Mouse (Mus musculus) midbrain, embryonic 14.5 days (tissue): Measurements from ENCODE around the gene Prrx2. TPM values are rescaled to one million over a fixed set of nuclear protein-coding genes. Genes with fewer than 3 reads are reported as not detected.
A peak's percentile ranks its signal among the peaks of the same experiment; 100 is the strongest.

ENCODE experiments used
- ATAC-seq: fragments of 200-750 bp; cut with Nextera tagmentation; 2 replicates; pipeline ENCODE4 v1.8.0; 2017; ENCODE audit warnings: moderate number of reproducible peaks, moderate library complexity; ENCODE audit not compliant: low FRiP score, low TSS enrichment
- DNase-seq: peaks from one replicate; pipeline ENCODE4 v3.0.0-alpha.2; 2015
- H3K27ac ChIP-seq: fragments of 300-500 bp; sonication (generic); replicated peaks from 2 replicates; pipeline ENCODE4 v1.5.1; 2014; ENCODE audit warnings: mild to moderate bottlenecking, low read depth, low read length, moderate library complexity
- H3K27me3 ChIP-seq: fragments of 300-500 bp; sonication (generic); 2 replicates; pipeline ENCODE4 v1.6.1; 2014; ENCODE audit warnings: low read length, control low read depth, mixed read lengths; ENCODE audit not compliant: control insufficient read depth, insufficient read depth
- H3K36me3 ChIP-seq: fragments of 300-500 bp; sonication (generic); 2 replicates; pipeline ENCODE4 v1.6.1; 2014; ENCODE audit warnings: low read length, control low read depth; ENCODE audit not compliant: control insufficient read depth, insufficient read depth
- H3K4me1 ChIP-seq: fragments of 300-500 bp; sonication (generic); 2 replicates; pipeline ENCODE4 v1.6.1; 2014; ENCODE audit warnings: mild to moderate bottlenecking, antibody characterized with exemption, low read length, control low read depth; ENCODE audit not compliant: control insufficient read depth, insufficient read depth
- H3K4me2 ChIP-seq: fragments of 300-500 bp; sonication (generic); 2 replicates; pipeline ENCODE4 v1.6.1; 2014; ENCODE audit warnings: mild to moderate bottlenecking, low read length, moderate library complexity
- H3K4me3 ChIP-seq: fragments of 300-500 bp; sonication (generic); replicated peaks from 2 replicates; pipeline ENCODE4 v1.5.1; 2014; ENCODE audit warnings: low read depth, low read length
- H3K9ac ChIP-seq: fragments of 300-500 bp; sonication (generic); replicated peaks from 2 replicates; pipeline ENCODE4 v1.6.1; 2014; ENCODE audit warnings: mild to moderate bottlenecking, low read length, moderate library complexity
- H3K9me3 ChIP-seq: fragments of 300-500 bp; sonication (generic); 2 replicates; pipeline ENCODE4 v1.6.1; 2016; ENCODE audit warnings: low read length, control low read depth, mixed read lengths; ENCODE audit not compliant: control insufficient read depth
- WGBS: fragments of 180-500 bp; shearing (Covaris S2); extraction: QIAGEN DNeasy Blood & Tissue Kit; methylation state at CpG from one replicate; pipeline ENCODE4 v1.1.7; 2014; 5-methylcytosine and 5-hydroxymethylcytosine counted together
- polyA plus RNA-seq: library from polyadenylated mRNA; unstranded; fragments of >200 nt; fragmentation: Nextera tagmentation; extraction: Ambion mirVana; gene quantifications from 2 replicates; pipeline ENCODE4 v1.2.1, GENCODE M21; 2014

The Prrx2 gene
- polyA plus RNA-seq, 1 experiment from 2014 or later, result 2.2 TPM

DNA sequence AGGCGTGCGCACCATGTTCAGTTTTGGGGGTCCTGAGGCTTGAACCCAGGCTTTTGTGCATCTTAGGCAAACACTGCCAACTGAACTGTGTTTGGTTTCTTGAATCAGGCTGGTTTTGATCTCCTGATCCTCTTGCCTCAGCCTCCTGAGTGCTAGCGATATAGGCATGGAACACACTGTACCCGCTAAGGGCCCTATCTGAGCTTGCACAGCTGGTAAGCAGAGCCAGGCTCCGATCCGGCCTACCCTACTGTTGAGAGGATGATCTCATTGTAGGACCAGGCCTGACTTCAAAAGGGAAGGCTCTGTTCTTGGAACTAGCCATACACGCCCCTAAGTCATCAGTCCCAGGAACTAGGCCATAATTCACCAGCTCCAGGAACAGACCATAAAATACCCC, 24.2 kb upstream of the Prrx2 start:
- ATAC-seq, result no peak

DNA sequence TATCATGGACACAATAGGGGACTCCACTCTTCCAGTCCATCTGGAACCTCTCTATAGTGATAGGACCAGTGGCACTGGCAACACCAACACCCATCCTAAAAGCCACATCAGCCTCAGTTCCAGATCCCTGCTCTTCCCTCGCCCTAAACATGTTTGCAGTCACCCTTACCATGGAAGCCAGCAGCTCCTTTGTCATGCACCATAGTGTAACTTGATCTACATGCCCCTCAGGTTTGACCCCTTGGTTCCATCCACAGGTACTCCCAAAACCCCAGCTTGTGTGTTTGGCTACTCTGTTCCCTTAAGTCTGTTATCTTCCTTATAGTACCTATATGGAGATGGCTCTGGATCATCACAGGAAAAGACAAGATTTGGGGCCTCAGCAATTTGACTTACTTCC, 18.4 kb upstream of the Prrx2 start:
- no peak overlapping the region for H3K27ac ChIP-seq
- H3K27me3 ChIP-seq, result no peaks in the 10 kb centered on the region
- no peak overlapping the region for H3K9ac ChIP-seq
- H3K36me3 ChIP-seq, result peaks cover 71% of the 10 kb centered on the region
- WGBS, result 92% methylated on average over 1 of the region's 1 CpGs
- H3K4me2 ChIP-seq, result no peak overlapping the region
- no peak overlapping the region for H3K4me3 ChIP-seq
- ATAC-seq (no peak), DNase-seq (no peak)
- no peaks in the 10 kb centered on the region for H3K9me3 ChIP-seq
- H3K4me1 ChIP-seq, result no peaks in the 10 kb centered on the region

More for the DNA sequence above, 24.2 kb upstream of the Prrx2 start:
- Histone ChIP-seq H3K9me3 (no peaks in the 10 kb centered on the region), H3K9ac (no peak overlapping the region), H3K4me2 (no peak overlapping the region), H3K27me3 (no peaks in the 10 kb centered on the region), H3K4me3 (no peak overlapping the region), H3K27ac (no peak overlapping the region), H3K36me3 (peaks cover 31% of the 10 kb centered on the region), H3K4me1 (peaks cover 18% of the 10 kb centered on the region)
- 95% methylated on average over 7 of the region's 7 CpGs for WGBS
- no peak for DNase-seq

DNA sequence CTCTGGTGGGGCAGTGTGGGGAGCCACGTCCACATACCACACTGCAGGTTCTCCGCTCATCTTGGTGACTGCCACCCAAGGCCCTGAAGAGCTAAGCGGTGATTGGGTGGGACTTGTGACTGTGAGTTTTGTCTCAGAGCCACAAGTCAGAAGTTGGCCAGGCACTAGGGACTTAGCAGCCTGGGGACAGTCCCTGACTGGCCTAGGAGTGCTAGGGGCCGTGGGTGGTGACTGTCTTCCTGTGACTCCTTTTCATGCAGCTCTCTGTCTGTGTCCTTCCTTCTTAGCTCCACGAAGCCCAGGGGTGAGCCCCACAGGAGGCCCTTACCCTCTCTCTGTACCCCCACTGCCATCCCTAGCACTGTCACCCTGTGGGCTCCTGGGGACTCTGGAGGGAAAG, 14.9 kb upstream of the Prrx2 start:
- Histone ChIP-seq H3K27ac (no peak overlapping the region), H3K4me2 (no peak overlapping the region), H3K27me3 (no peaks in the 10 kb centered on the region), H3K9ac (no peak overlapping the region), H3K9me3 (no peaks in the 10 kb centered on the region), H3K36me3 (peaks cover 85% of the 10 kb centered on the region), H3K4me3 (no peak overlapping the region), H3K4me1 (no peaks in the 10 kb centered on the region)
- DNase-seq (no peak), ATAC-seq (no peak)
- WGBS, result 96% methylated on average over 5 of the region's 5 CpGs

DNA sequence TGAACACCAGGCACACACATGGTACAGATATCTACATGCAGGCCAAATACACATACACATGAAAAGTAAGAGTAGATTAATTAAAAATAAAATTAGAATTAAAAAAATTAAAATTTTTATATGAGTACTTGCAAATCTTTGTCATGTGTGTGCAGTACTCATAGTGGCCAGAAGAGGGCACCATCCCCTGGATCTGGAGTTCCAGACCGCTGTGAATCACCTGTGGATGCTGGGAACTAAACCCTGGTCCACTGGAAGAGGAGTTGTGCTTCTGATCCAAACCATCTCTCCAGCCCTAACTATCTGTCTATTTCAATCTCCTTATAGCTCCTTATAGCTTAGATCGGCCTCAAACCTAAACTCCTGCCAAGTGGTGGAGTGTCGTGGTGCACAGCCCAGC, 13.7 kb upstream of the Prrx2 start:
- H3K4me1 ChIP-seq, result no peaks in the 10 kb centered on the region
- H3K36me3 ChIP-seq, result peaks cover 84% of the 10 kb centered on the region
- no peaks in the 10 kb centered on the region for H3K27me3 ChIP-seq
- DNase-seq, result no peak
- H3K27ac ChIP-seq, result no peak overlapping the region
- 94% methylated on average over 3 of the region's 3 CpGs for WGBS
- ATAC-seq, result no peak
- no peak overlapping the region for H3K9ac ChIP-seq
- no peak overlapping the region for H3K4me2 ChIP-seq
- no peak overlapping the region for H3K4me3 ChIP-seq
- no peaks in the 10 kb centered on the region for H3K9me3 ChIP-seq

DNA sequence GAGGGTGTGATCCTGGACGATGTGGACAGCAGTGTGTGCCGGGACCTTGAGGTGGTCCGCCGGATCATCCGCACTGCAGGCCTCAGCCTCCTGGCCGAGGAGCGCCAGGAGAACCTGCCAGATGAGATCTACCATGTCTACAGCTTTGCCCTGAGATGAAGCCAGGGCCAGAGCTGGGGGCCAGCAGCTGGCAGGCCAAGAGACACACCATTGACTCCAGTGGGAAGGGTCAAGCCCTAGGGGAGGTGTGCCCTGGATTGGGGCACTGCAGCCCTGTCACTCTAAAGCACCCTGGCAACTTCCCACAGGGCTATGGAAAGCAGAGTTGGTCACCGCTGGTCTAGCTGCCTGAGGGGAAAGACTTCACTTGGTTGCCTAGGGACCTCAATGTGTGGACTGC, 12.3 kb upstream of the Prrx2 start:
- WGBS, result 92% methylated on average over 8 of the region's 8 CpGs
- Histone ChIP-seq H3K4me1 (peaks cover 9% of the 10 kb centered on the region), H3K9ac (no peak overlapping the region), H3K27ac (no peak overlapping the region), H3K27me3 (no peaks in the 10 kb centered on the region), H3K9me3 (no peaks in the 10 kb centered on the region), H3K4me2 (no peak overlapping the region), H3K36me3 (peaks cover 74% of the 10 kb centered on the region), H3K4me3 (no peak overlapping the region)
- ATAC-seq (no peak), DNase-seq (no peak)

DNA sequence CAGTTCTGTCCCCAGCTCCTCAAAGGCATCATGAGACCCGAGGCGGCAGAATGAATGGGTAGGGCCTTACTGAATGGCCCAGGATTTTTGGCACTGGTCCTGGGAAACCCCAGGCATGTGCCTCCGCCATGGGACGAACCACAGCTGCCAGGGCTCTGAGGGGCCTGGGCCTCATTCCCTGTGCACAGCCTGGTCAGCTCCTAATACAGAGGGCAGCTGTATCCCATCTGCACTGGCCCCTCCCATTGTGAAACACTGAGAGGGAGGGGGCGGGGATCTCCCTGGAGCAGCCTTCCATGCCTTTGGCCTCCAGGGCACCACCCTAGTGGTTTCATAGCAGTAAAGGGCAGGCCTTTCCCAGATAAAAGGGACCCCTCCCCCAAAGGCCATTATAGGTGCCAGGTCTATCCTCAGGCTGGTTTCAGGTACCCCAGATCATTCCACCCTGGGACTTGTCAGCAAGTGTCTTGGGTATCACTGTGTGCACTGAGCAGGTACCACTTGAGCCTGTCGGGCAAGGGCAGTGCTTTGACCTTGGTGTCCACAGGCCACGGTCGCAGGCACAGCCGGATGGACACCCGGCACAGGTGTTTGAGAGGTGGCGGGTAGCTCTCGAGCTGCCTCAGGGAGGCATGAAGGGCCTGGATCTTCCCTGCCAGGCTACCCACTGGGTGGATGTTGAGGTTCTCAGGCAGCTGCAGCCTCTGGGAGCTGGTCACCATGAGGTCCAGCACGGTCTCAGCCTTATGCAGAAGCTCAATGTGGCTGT, 11.2 kb upstream of the Prrx2 start:
- ATAC-seq (no peak), DNase-seq (peak; percentile 59)
- no peaks in the 10 kb centered on the region for H3K27me3 ChIP-seq
- WGBS, result 73% methylated on average over 13 of the region's 13 CpGs
- H3K36me3 ChIP-seq, result peaks cover 67% of the 10 kb centered on the region
- H3K4me2 ChIP-seq, result no peak overlapping the region
- H3K4me1 ChIP-seq, result peaks cover 13% of the 10 kb centered on the region
- H3K9me3 ChIP-seq, result no peaks in the 10 kb centered on the region
- 0 out of 2 replicates have a peak overlapping the region, but pooled peaks have one; percentile 32 for H3K27ac ChIP-seq
- H3K9ac ChIP-seq, result 0 out of 2 replicates have a peak overlapping the region, but pooled peaks have one; percentile 9
- H3K4me3 ChIP-seq, result no peak overlapping the region

DNA sequence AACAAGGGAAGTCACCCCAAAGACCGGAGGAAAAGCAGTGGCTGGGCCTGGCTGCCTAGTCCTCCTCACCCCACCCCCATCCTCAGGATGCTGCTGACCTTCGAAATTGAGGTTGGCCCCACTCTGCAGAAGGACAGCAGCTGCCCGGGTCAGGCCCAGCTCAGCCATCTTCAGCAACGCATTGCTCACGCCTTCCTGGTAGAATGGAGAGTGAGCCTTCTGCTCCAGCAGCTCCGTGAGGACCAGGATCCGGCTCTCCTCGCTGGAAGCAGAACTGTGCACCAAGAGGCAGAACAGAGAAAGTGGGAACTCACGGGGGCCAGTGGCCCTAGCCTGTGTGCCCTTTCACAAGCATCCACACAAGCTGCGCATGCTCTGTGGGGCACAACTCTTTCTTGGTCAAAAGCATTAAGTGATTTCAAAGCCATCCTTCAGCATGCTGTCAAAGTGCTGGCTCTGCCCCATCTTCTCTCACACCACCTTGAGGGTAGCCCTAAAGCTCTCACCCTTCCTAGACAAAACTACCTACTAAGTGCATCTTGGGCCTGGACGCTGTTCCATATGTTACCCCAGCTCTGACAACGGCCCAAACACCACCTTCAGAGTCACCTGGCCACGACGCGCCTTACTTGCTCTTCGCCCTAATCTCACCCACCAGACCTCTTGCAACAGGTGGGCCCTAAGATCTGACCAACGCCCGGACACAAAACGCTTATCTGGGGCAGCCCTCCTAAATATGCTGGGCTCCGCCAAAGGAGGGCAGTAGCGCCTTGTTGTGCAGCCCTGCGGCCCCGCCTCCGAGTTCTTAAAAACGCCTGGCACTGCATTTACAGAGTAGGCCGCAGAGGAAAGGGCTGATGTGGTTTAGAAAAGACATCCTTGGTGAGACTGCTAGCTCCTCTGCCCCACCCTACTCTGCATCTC, 7.7 kb upstream of the Prrx2 start:
- Histone ChIP-seq H3K27me3 (no peaks in the 10 kb centered on the region), H3K36me3 (peaks cover 38% of the 10 kb centered on the region), H3K4me2 (peak overlapping the region; percentile 98), H3K4me1 (peaks cover 14% of the 10 kb centered on the region), H3K9me3 (no peaks in the 10 kb centered on the region), H3K9ac (peak overlapping the region; percentile 87), H3K27ac (peak overlapping the region; percentile 63; the same call in 1 of the 2 replicates), H3K4me3 (peak overlapping the region; percentile 62)
- DNase-seq (peak; percentile 55), ATAC-seq (peak; percentile 5; the same call in 1 of the 2 replicates)
- WGBS, result 38% methylated on average over 26 of the region's 26 CpGs

DNA sequence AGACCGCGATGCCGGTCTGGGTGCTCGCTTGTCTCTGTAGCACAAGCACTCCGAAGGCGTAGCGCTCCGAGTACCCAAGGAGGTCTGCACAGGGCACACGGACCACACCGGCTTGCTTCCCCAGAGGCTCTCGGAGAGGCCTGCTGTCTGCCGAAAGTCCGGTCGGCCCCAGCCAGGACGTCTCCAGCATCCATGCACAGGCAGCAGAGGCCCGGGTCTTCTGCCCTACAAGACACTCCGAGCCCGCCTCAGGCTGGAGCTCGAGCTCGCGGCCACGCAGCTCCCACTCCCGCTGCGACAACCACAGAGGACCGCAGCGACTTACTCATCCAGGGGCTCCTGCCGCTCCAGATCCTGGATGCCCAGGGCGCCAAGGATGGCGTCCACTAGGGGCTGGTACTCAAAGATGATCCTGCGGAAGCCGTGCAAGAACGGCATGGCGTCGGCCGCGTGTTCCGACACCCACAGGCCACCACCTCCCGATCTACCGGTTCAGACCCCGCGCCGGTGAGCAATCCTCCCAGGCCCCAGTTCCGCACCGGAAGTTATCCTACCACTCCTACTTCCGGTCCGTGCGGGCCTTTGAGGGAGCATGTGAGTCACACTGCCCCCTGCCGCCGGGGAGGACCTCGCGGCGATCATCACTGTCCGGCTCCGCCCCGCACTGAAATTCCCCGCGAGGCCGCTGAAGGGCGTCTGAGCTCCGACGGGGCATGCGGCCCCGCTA, 6.9 kb upstream of the Prrx2 start:
- no peaks in the 10 kb centered on the region for H3K27me3 ChIP-seq
- DNase-seq (peak; percentile 97), ATAC-seq (peak; percentile 90)
- H3K27ac ChIP-seq, result peak overlapping the region; percentile 63; the same call in 1 of the 2 replicates
- peak overlapping the region; percentile 98 for H3K4me2 ChIP-seq
- WGBS, result under 1% methylated on average over 63 of the region's 63 CpGs
- H3K9ac ChIP-seq, result peak overlapping the region; percentile 87
- H3K9me3 ChIP-seq, result no peaks in the 10 kb centered on the region
- peaks cover 14% of the 10 kb centered on the region for H3K4me1 ChIP-seq
- H3K4me3 ChIP-seq, result peak overlapping the region; percentile 62
- peaks cover 30% of the 10 kb centered on the region for H3K36me3 ChIP-seq
